Mouse (Mus musculus) MEL (cell line): ENCODE results near the gene Ttc39d.

Experiments used
- MYC ChIP-seq: IDR thresholded peaks from 2 replicates; pipeline ENCODE4 v1.6.1; 2011; ENCODE audit warnings: low read depth, mild to moderate bottlenecking, low read length, improper control_type of control experiment, moderate library complexity
- POLR2A ChIP-seq, 2 experiments: IDR thresholded peaks; 2 replicates each; pipeline ENCODE4 v1.6.1; 2011 to 2012; ENCODE audit warnings: low read length in 2 of 2, mild to moderate bottlenecking in 2 of 2, control low read depth in 1 of 2, improper control_type of control experiment in 1 of 2, low read depth in 1 of 2, moderate library complexity in 1 of 2; ENCODE audit not compliant: control insufficient read depth in 1 of 2, insufficient read depth in 1 of 2, poor library complexity in 1 of 2
- SIN3A ChIP-seq: IDR thresholded peaks from 2 replicates; pipeline ENCODE4 v1.6.1; 2012; ENCODE audit warnings: low read length, improper control_type of control experiment, inconsistent platforms

DNA sequence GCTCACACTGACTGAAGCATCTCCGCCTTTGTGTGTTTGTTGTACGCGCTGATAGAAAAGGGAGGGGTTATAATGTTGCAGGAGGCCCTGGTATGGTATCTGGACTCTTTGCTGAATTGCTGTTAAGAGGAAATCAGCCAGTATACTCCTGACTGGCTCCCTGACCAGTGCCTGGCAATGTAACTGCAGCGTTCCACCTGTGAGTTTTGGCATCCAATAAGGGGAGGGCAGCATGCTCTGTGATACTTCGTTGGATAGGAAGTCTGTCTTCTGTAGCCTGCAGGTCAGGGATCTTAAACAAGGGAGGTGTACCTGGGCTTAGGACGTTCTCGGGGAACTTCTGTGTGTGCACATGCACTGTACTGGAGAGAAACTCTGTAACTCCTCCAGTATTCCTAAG lies 36.3 kb upstream of the Ttc39d start:
- TF ChIP-seq MYC, result no peak
- TF ChIP-seq SIN3A, result no peak
- TF ChIP-seq POLR2A (IDR thresholded peaks at IDR 0.05; ENCODE audit: control insufficient read depth in 1 of 2, insufficient read depth in 1 of 2, low read depth in 1 of 2, low read length in 2 of 2, poor library complexity in 1 of 2), result no peak
